Mouse (Mus musculus) c-Kit-positive CD71-positive TER-119-negative erythroid progenitor cells, embryonic 14.5 days (primary cell): ENCODE data around the gene Mast4.

Source experiments
- DNase-seq: peaks from one replicate; pipeline ENCODE4 v3.0.0-alpha.2; 2013; ENCODE audit warnings: low read depth

Mast4 gene

DNA sequence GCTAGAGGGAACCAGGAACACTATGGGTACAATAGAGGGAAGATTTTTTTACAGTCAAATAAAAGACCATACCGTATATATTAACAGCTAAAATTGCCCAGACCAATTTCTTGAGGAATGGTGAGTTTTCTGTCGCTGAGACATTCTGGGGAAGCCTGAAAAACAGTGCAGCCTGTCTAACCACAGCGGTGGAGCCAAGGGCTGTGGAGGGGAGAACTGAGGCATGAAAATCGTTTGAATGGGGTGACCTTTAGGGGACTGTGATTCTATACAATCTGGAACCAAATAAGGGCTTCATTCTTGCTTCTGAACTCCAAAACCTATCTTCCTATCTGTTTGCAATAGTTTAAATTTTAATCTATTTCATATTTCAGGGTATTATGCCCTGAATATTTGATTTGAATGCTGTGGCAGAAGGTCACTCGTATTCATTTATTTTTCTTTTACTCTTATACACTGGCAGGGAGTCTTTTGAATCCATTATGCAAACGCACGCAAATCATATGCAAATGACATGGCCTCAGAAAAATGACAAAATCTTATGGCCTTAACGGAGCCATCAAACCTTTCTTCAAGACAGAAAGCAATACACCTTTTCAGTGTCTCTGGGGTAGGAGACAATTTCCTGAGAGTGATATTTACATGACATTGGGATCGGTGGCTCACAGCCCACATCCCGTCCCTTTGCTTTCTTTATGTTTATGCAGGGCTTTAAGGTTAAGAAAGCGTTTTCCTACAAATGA, 642.7 kb downstream of the Mast4 start:
- DNase-seq: no peak

DNA sequence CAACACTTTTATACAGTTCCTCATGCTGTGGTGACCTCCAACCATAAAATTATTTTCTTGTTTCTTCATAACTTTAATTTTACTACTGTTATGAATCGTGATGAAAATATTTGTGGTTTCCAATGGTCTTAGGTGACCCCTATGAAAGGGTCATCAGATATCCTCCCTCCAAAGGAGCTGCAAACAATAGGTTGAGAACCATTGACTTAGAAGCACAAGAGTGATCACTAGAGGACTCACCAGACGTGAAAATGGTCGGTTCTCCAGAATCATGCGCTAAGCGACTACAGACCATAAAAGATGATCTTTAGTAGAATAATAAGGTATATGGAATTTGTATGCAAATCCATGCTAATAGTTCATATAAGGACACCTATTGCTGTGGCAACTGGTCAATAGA, 644.1 kb downstream of the Mast4 start:
- no peak for DNase-seq

DNA sequence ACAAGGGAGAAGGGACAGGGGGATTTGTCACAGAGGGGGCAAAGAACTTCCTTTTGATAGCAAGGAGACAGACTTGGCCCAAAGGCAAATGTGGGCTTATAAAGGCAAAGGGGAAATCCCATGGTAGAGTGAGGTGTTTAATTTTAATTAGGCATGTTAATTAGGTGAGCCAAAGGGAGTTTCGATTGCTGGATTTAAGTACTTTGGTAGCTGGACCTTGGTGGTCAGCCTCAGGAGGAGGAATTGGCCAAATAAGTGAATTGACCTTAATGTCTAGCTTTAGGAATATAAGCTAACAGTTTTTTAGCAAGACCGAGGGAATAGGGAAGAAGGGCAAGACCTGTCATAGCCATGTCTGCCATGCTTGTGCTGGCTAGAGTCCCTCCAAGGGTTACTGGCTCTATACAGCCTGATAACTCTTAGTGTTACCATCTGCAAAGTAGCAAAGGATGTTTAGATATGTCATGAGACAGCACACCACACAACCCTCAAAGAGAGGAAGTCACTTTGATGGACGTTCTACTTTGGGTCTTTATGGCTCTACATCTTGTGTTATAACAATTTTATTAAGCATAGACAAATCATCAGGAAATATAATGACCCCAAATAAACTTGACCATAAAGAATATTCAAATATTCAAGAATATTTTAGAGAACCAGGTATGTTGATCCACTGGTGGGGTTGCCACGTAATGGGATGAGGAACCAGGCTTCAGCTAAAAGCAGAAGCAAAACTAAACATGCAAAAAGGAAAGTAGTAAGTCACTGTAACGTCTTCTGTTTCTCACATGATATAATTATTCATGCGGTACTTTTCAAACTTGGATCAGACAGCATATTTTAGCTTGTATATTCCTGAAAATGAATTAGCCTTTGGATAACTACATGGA, 644.9 kb downstream of the Mast4 start:
- no peak for DNase-seq

DNA sequence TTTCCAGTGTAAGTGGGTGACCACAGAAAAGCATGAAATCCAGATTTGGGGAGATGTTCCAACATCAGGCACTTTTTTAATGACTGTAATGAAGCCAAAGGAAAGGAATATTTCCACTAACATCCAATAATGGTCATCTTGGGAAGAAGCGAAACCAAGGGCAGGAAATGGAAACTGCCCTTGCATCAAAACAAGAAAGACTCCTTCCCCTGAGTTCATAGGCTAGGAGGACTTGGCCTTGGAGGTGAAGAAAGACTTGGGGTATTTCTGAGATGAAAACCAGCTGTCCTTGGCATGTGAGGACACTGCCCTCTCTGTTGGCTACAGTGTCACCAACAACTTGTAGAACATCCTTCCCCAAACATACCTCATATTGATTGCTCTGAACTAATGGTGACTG, 646.2 kb downstream of the Mast4 start:
- DNase-seq: no peak

DNA sequence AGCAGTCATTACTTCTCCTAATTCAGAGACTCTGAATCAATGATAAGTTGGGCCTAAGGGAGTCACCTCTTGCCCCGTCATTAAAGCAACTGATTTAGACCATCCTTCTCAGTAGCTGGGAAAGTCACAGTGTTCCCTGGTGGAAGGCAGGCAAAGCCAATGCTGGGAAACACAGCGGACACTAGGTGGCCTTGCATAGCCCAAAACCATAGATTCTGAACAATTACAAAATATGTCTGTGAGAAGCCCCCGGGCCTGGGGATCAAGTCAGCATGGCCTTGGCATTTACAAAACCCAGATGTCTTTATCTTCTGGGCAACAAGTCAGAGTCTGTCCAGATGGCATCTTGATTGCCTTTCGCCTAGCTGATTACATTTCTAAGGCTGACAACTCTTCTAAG, 649.4 kb downstream of the Mast4 start:
- DNase-seq: no peak
